Mouse (Mus musculus): ENCODE measurements around the gene H2al1m. TPM values are rescaled to one million over a fixed set of nuclear protein-coding genes. Genes with fewer than 3 reads are reported as not detected.

H2al1m gene
- polyA plus RNA-seq (2021; fragmentation: Nextera tagmentation), result not detected in 2 replicates
- long read RNA-seq, experiment 1, result 0 reads
- long read RNA-seq, experiment 2, result 0 reads

GRCm38 (mm10) chrX:9283464-9283863 lies at the start of gene H2al1m:
Gene H2al1m, plus strand, starts transcription at chrX:9283764.

GRCm38 (mm10) chrX:9256766-9257165 lies 26.8 kb upstream of the H2al1m start, which contains the start of gene Gm14862:
Gene Gm14862, minus strand, starts transcription at chrX:9256899.

GRCm38 (mm10) chrX:9272460-9273361 lies 10.9 kb upstream of the H2al1m start, which contains the start of gene Xk:
Gene Xk, plus strand, starts transcription at chrX:9272756.

Other genes starting within 250 kb of the H2al1m start
- not detected in 2 replicates for gene Fthl17f, start 220.7 kb upstream of the H2al1m start, polyA plus RNA-seq (2021; fragmentation: Nextera tagmentation)
- not detected in 2 replicates for gene 4930402K13Rik, start 179.2 kb upstream of the H2al1m start, polyA plus RNA-seq (2021; fragmentation: Nextera tagmentation)
- gene Lancl3, start 83.9 kb upstream of the H2al1m start, polyA plus RNA-seq (2021; fragmentation: Nextera tagmentation), result 1.6 and 2.0 TPM in 2 replicates
- gene Gm14862, start 26.9 kb upstream of the H2al1m start, polyA plus RNA-seq (2021; fragmentation: Nextera tagmentation), result not detected in 2 replicates
- 3.2 and 4.9 TPM in 2 replicates for gene Xk, start 11.0 kb upstream of the H2al1m start, polyA plus RNA-seq (2021; fragmentation: Nextera tagmentation)
- gene H2al1k, start 66.9 kb downstream of the H2al1m start, polyA plus RNA-seq (2021; fragmentation: Nextera tagmentation), result not detected in 2 replicates
- gene Cybb, start 204.0 kb downstream of the H2al1m start, polyA plus RNA-seq (2021; fragmentation: Nextera tagmentation), result 0.28 TPM in 2 replicates